In genomic region chr7:24363228-24363627, GRCm38 (mm10) we compare ENCODE assay signal across 8 mouse cellular contexts. TPM values are rescaled to one million over a fixed set of nuclear protein-coding genes. Genes with fewer than 3 reads are reported as not detected.
DNase-seq lines count a peak whose midpoint lies in the region; ATAC-seq and TF ChIP-seq lines count a peak whose summit lies in the region.

No protein-coding gene starts in this region.

- H3K4me3 ChIP-seq in kidney, adult 2 months (ENCODE audit: insufficient read depth, low read depth, low read length): no peak overlapping the region
- H3K4me3 ChIP-seq in kidney, embryonic 14.5 days (ENCODE audit: low read length): no peak overlapping the region

- DNase-seq in kidney, adult 2 months: no peak
- peak; percentile 68 to 69 for DNase-seq in B cell, adult 2 months
- DNase-seq in NIH3T3 (ENCODE audit: low read depth): peak; percentile 68
- peak; percentile 51 for DNase-seq in left cerebral cortex, postnatal 4 days
- DNase-seq in spleen, postnatal 4 days (ENCODE audit: low spot score in 2 of 2): peak; percentile 71 to 86
- no peak for DNase-seq in urinary bladder, adult 18-20 months (ENCODE audit: low spot score in 2 of 2)
- DNase-seq in Muller cell, postnatal 12 days (ENCODE audit: inconsistent ontology term): no peak

- peaks cover 3% of the 10 kb centered on the region; the same call in 1 of the 2 replicates for H3K9me3 ChIP-seq in kidney, embryonic 14.5 days (ENCODE audit: control insufficient read depth, low read length)

- H3K9ac ChIP-seq in kidney, embryonic 14.5 days (ENCODE audit: low read depth, low read length): no peak overlapping the region

- TF ChIP-seq POLR2A in kidney, adult 2 months (IDR thresholded peaks at IDR 0.05; ENCODE audit: low read depth, low read length): no peak

- intact Hi-C loops in left cerebral cortex, postnatal 4 days (cut with DNase I): no loop called here

- TF ChIP-seq CTCF in kidney, adult 2 months (conservative IDR thresholded peaks at IDR 0.05; ENCODE audit: insufficient read depth, insufficient read length, low read depth, low read length): 0 out of 2 replicates have a peak, but pooled peaks have one; percentile 16

- no peak overlapping the region for H3K4me2 ChIP-seq in kidney, embryonic 14.5 days (replicated peaks; ENCODE audit: low read depth, low read length)

- WGBS in kidney, adult 2 months: 21% methylated on average over 7 of the region's 7 CpGs
- 22% methylated on average over 7 of the region's 7 CpGs for WGBS in kidney, embryonic 14.5 days

- no peaks in the 10 kb centered on the region for H3K36me3 ChIP-seq in kidney, adult 2 months (ENCODE audit: control insufficient read depth, insufficient read depth, low read length)
- H3K36me3 ChIP-seq in kidney, embryonic 14.5 days (ENCODE audit: control insufficient read depth, insufficient read depth, low read length): no peaks in the 10 kb centered on the region

- ATAC-seq in kidney, embryonic 14.5 days (ENCODE audit: low FRiP score, low TSS enrichment): no peak

- H3K27me3 ChIP-seq in kidney, adult 2 months (replicated peaks; ENCODE audit: control insufficient read depth, insufficient read depth, low read length): no peaks in the 10 kb centered on the region
- H3K27me3 ChIP-seq in kidney, embryonic 14.5 days (ENCODE audit: control insufficient read depth, insufficient read depth, low read length): no peaks in the 10 kb centered on the region

- H3K27ac ChIP-seq in kidney, adult 2 months (ENCODE audit: insufficient read depth, low read depth, low read length): no peak overlapping the region
- H3K27ac ChIP-seq in kidney, embryonic 14.5 days (ENCODE audit: low read depth, low read length): no peak overlapping the region

- H3K4me1 ChIP-seq in kidney, adult 2 months (ENCODE audit: control insufficient read depth, insufficient read depth, low read length): no peaks in the 10 kb centered on the region
- no peaks in the 10 kb centered on the region for H3K4me1 ChIP-seq in kidney, embryonic 14.5 days (ENCODE audit: control insufficient read depth, insufficient read depth, low read length)

RNA-seq across cellular contexts. Expression of gene Kcnn4, which starts 6.8 kb away (rescaled TPM):
- 2.3 and 4.1 TPM in 2 replicates for polyA plus RNA-seq in kidney, adult 2 months (2012; rRNA removed)
- 2.6 and 3.3 TPM in 2 replicates for polyA plus RNA-seq in kidney, embryonic 14.5 days (2014; fragmentation: Nextera tagmentation; extraction: Ambion mirVana)
- under 1 TPM; 0.34 to 0.48 TPM for total RNA-seq in left cerebral cortex, postnatal 4 days (2021)

RNA-seq across cellular contexts. Expression of gene Lypd5, which starts 14.2 kb away (rescaled TPM):
- polyA plus RNA-seq in kidney, adult 2 months (2012; rRNA removed): not detected in 2 replicates
- not detected in 2 replicates for polyA plus RNA-seq in kidney, embryonic 14.5 days (2014; fragmentation: Nextera tagmentation; extraction: Ambion mirVana)
- not detected for total RNA-seq in left cerebral cortex, postnatal 4 days (2021)

RNA-seq across cellular contexts. Expression of gene Tescl, which starts 29.5 kb away (rescaled TPM):
- polyA plus RNA-seq in kidney, adult 2 months (2012; rRNA removed): 0.11 and 0.48 TPM in 2 replicates
- polyA plus RNA-seq in kidney, embryonic 14.5 days (2014; fragmentation: Nextera tagmentation; extraction: Ambion mirVana): 0.26 and 0.31 TPM in 2 replicates
- under 1 TPM in 1 of 2 experiments, not detected in 1; 0.46 TPM for total RNA-seq in left cerebral cortex, postnatal 4 days (2021)

RNA-seq across cellular contexts. Expression of gene Smg9, which starts 36.2 kb away (rescaled TPM):
- polyA plus RNA-seq in kidney, adult 2 months (2012; rRNA removed): 34.9 and 39.8 TPM in 2 replicates
- 25.0 and 32.3 TPM in 2 replicates for polyA plus RNA-seq in kidney, embryonic 14.5 days (2014; fragmentation: Nextera tagmentation; extraction: Ambion mirVana)
- 10 to 100 TPM; 42.0 to 43.2 TPM for total RNA-seq in left cerebral cortex, postnatal 4 days (2021)

RNA-seq across cellular contexts. Expression of gene Zfp94, which starts 46.8 kb away (rescaled TPM):
- polyA plus RNA-seq in kidney, adult 2 months (2012; rRNA removed): 9.4 and 10.5 TPM in 2 replicates
- polyA plus RNA-seq in kidney, embryonic 14.5 days (2014; fragmentation: Nextera tagmentation; extraction: Ambion mirVana): 9.6 and 10.3 TPM in 2 replicates
- total RNA-seq in left cerebral cortex, postnatal 4 days (2021): 10 to 100 TPM; 12.3 to 13.4 TPM

Comparison
In these comparisons a context has a peak if more than half of its experiments do, and no peak if none do; other contexts are left out.
1. DNase-seq: peak in B cell, adult 2 months (2 of 2), NIH3T3 (single experiment), left cerebral cortex, postnatal 4 days (single experiment) and spleen, postnatal 4 days (2 of 2); none in kidney, adult 2 months (single experiment), urinary bladder, adult 18-20 months (0 of 2) and Muller cell, postnatal 12 days (single experiment).